Mouse (Mus musculus) stomach, embryonic 14.5 days (tissue): Measurements from ENCODE around the gene Poc5. TPM values are rescaled to one million over a fixed set of nuclear protein-coding genes. Genes with fewer than 3 reads are reported as not detected.

Experiments used
- microRNA-seq: library from miRNA; unstranded; fragments of <30 nt; microRNA quantifications from one replicate; pipeline ENCODE4, GENCODE M21; 2016
- polyA plus RNA-seq: library from polyadenylated mRNA; unstranded; fragments of >200 nt; fragmentation: Nextera tagmentation; extraction: Ambion mirVana; gene quantifications from 2 replicates; pipeline ENCODE4 v1.2.1, GENCODE M21; 2014

Gene Poc5
- polyA plus RNA-seq, 1 experiment from 2014 or later: 14.5 TPM

Small RNA genes lying within 50 kb of the gene (microRNA-seq; reads per million reads assigned to microRNA genes)
- gene Gm25213: not detected

Other genes with a start within 250 kb of the Poc5 start
- gene Ankdd1b, start 82.9 kb downstream of the Poc5 start, polyA plus RNA-seq: 0.15 and 0.33 TPM in 2 replicates
- not detected in 2 replicates for gene Gm17622, start 102.4 kb downstream of the Poc5 start, polyA plus RNA-seq
- 11.5 and 13.6 TPM in 2 replicates for gene Polk, start 154.3 kb downstream of the Poc5 start, polyA plus RNA-seq
- gene Col4a3bp, start 154.3 kb downstream of the Poc5 start, polyA plus RNA-seq: 19.6 and 22.3 TPM in 2 replicates